13 mouse cellular contexts compared by ENCODE assay signal in the genomic region with DNA sequence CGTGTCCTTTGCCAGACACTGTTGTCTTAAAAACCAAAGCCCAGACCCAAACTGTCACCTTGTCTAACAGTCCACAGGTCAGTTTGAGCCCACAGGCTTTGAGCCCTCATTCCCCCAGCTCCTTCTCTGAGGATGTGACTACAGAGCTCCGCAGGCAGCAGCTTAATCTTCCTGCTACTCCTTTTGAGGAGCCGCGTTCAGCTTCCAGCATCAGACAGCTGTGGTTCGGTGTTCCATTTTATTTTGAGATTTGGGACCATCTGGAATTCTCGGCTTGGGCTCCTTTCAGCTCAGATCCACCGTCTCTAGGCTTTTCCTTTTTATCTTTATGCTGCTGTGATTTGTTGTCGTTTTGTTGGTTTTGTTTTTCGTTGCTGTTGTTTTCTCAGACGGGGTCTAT.
DNase-seq lines count a peak whose midpoint lies in the region; ATAC-seq and TF ChIP-seq lines count a peak whose summit lies in the region.
"Had no signal": no experiment of that assay in that cellular context is flagged by ENCODE, and none has a peak within 500 bp of the region (broad histone marks: within the 10 kb centered on the region; RNA-seq: fewer than 3 reads in every experiment).

No protein-coding gene starts in this region.

- DNase-seq in frontal cortex, postnatal 14 days (ENCODE audit: low spot score in 2 of 2) = no peak
- no peak for DNase-seq in kidney, adult 18-20 months
- no peak for DNase-seq in stomach, postnatal 0 days (ENCODE audit: low spot score)
- DNase-seq in adrenal gland, postnatal 25 days = no peak
- DNase-seq: cerebellum, adult 8-10 months; right cerebral cortex, postnatal 4 days had no signal

- H3K4me2 ChIP-seq in kidney, embryonic 16.5 days (replicated peaks; ENCODE audit: low read depth, low read length) = no peak overlapping the region
- H3K4me2 ChIP-seq in stomach, embryonic 16.5 days (ENCODE audit: low read depth, low read length) = no peak overlapping the region
- H3K4me2 ChIP-seq in stomach, postnatal 0 days (replicated peaks; ENCODE audit: low read depth) = no peak overlapping the region
- no peak overlapping the region for H3K4me2 ChIP-seq in intestine, postnatal 0 days (replicated peaks; ENCODE audit: low read depth)
- H3K4me2 ChIP-seq: embryonic facial prominence, embryonic 15.5 days had no signal

- 47% methylated on average over 10 of the region's 10 CpGs for WGBS in kidney, embryonic 16.5 days
- 56% methylated on average over 10 of the region's 10 CpGs for WGBS in stomach, embryonic 16.5 days
- 56% methylated on average over 10 of the region's 10 CpGs for WGBS in stomach, postnatal 0 days
- WGBS in intestine, postnatal 0 days = 71% methylated on average over 10 of the region's 10 CpGs

- H3K27me3 ChIP-seq in kidney, embryonic 16.5 days (ENCODE audit: insufficient read depth, low read length) = no peaks in the 10 kb centered on the region
- H3K27me3 ChIP-seq in stomach, embryonic 16.5 days (ENCODE audit: control insufficient read depth, insufficient read depth, low read length) = no peaks in the 10 kb centered on the region
- H3K27me3 ChIP-seq in stomach, postnatal 0 days (ENCODE audit: control insufficient read depth, insufficient read depth, low read length) = no peaks in the 10 kb centered on the region
- no peaks in the 10 kb centered on the region for H3K27me3 ChIP-seq in intestine, postnatal 0 days (replicated peaks; ENCODE audit: control insufficient read depth, insufficient read depth, low read length)
- H3K27me3 ChIP-seq: embryonic facial prominence, embryonic 15.5 days had no signal

- no peak for TF ChIP-seq EP300 in stomach, postnatal 0 days (optimal IDR thresholded peaks at IDR 0.05)

- H3K27ac ChIP-seq in kidney, embryonic 16.5 days (ENCODE audit: low read length) = peak overlapping the region; percentile 4; the same call in 1 of the 2 replicates
- peak overlapping the region; percentile 16; the same call in 1 of the 2 replicates for H3K27ac ChIP-seq in stomach, embryonic 16.5 days (ENCODE audit: low read length)
- H3K27ac ChIP-seq in stomach, postnatal 0 days (replicated peaks) = no peak overlapping the region
- no peak overlapping the region for H3K27ac ChIP-seq in intestine, postnatal 0 days (ENCODE audit: low read depth, low read length)
- H3K27ac ChIP-seq: embryonic facial prominence, embryonic 15.5 days had no signal

- no peak for TF ChIP-seq CTCF in stomach, postnatal 0 days (IDR thresholded peaks at IDR 0.05; ENCODE audit: low read depth)
- no peak for TF ChIP-seq CTCF in intestine, postnatal 0 days (IDR thresholded peaks at IDR 0.05; ENCODE audit: low read depth)

- peak; percentile 55 for ATAC-seq in frontal cortex, adult (ENCODE audit: low TSS enrichment)
- ATAC-seq in kidney, embryonic 16.5 days (ENCODE audit: low FRiP score, low TSS enrichment) = no peak
- ATAC-seq in stomach, embryonic 16.5 days (ENCODE audit: insufficient read depth, low FRiP score) = no peak
- ATAC-seq in stomach, postnatal 0 days (ENCODE audit: low FRiP score, low TSS enrichment) = no peak
- ATAC-seq in intestine, postnatal 0 days = no peak
- ATAC-seq: forebrain, embryonic 16.5 days; hindbrain, embryonic 16.5 days had no signal

- H3K9me3 ChIP-seq in kidney, embryonic 16.5 days (ENCODE audit: low read length) = no peaks in the 10 kb centered on the region
- H3K9me3 ChIP-seq in stomach, embryonic 16.5 days (replicated peaks; ENCODE audit: control insufficient read depth, low read length) = 0 out of 2 replicates have a peak, but pooled peaks cover 3% of the 10 kb centered on the region
- H3K9me3 ChIP-seq in stomach, postnatal 0 days (ENCODE audit: control insufficient read depth, low read length) = no peaks in the 10 kb centered on the region
- H3K9me3 ChIP-seq in intestine, postnatal 0 days (ENCODE audit: control insufficient read depth) = no peaks in the 10 kb centered on the region
- H3K9me3 ChIP-seq: embryonic facial prominence, embryonic 15.5 days had no signal

- no peaks in the 10 kb centered on the region for H3K36me3 ChIP-seq in kidney, embryonic 16.5 days (ENCODE audit: insufficient read depth, low read length)
- no peaks in the 10 kb centered on the region for H3K36me3 ChIP-seq in stomach, embryonic 16.5 days (ENCODE audit: control insufficient read depth, insufficient read depth, low read length)
- no peaks in the 10 kb centered on the region for H3K36me3 ChIP-seq in stomach, postnatal 0 days (ENCODE audit: control insufficient read depth, insufficient read depth, low read length)
- no peaks in the 10 kb centered on the region for H3K36me3 ChIP-seq in intestine, postnatal 0 days (ENCODE audit: control insufficient read depth, insufficient read depth)
- H3K36me3 ChIP-seq: embryonic facial prominence, embryonic 15.5 days had no signal

- peaks cover 51% of the 10 kb centered on the region for H3K4me1 ChIP-seq in kidney, embryonic 16.5 days (ENCODE audit: insufficient read depth, low read length)
- H3K4me1 ChIP-seq in stomach, embryonic 16.5 days (ENCODE audit: control insufficient read depth, insufficient read depth, low read length) = peaks cover 25% of the 10 kb centered on the region
- H3K4me1 ChIP-seq in stomach, postnatal 0 days (replicated peaks; ENCODE audit: control insufficient read depth, insufficient read depth) = no peaks in the 10 kb centered on the region
- H3K4me1 ChIP-seq in intestine, postnatal 0 days (replicated peaks; ENCODE audit: control insufficient read depth, insufficient read depth, low read length) = no peaks in the 10 kb centered on the region

- no peak overlapping the region for H3K4me3 ChIP-seq in kidney, embryonic 16.5 days (ENCODE audit: low read length)
- no peak overlapping the region for H3K4me3 ChIP-seq in stomach, embryonic 16.5 days (replicated peaks; ENCODE audit: low read length)
- no peak overlapping the region for H3K4me3 ChIP-seq in stomach, postnatal 0 days (ENCODE audit: low read depth, low read length)
- H3K4me3 ChIP-seq in intestine, postnatal 0 days (ENCODE audit: low read depth, low read length) = no peak overlapping the region
- H3K4me3 ChIP-seq: embryonic facial prominence, embryonic 15.5 days had no signal

- no peak overlapping the region for H3K9ac ChIP-seq in kidney, embryonic 16.5 days (replicated peaks; ENCODE audit: low read length)
- no peak overlapping the region for H3K9ac ChIP-seq in stomach, embryonic 16.5 days (ENCODE audit: low read length)
- H3K9ac ChIP-seq in stomach, postnatal 0 days (ENCODE audit: low read length) = no peak overlapping the region
- H3K9ac ChIP-seq in intestine, postnatal 0 days (ENCODE audit: low read depth, low read length) = no peak overlapping the region
- H3K9ac ChIP-seq: embryonic facial prominence, embryonic 15.5 days had no signal

Comparison
In these comparisons a context has a peak if more than half of its experiments do, and no peak if none do; other contexts are left out.
1. H3K27ac ChIP-seq: peak in kidney, embryonic 16.5 days (single experiment) and stomach, embryonic 16.5 days (single experiment); none in stomach, postnatal 0 days (single experiment) and intestine, postnatal 0 days (single experiment).